Mouse (Mus musculus): ENCODE results near the gene Mlxip. TPM values are rescaled to one million over a fixed set of nuclear protein-coding genes. Genes with fewer than 3 reads are reported as not detected.
A peak's percentile ranks its signal among the peaks of the same experiment; 100 is the strongest.

Mlxip gene
- polyA plus RNA-seq, 1 experiment from 2014 or later: 14.0 TPM

DNA sequence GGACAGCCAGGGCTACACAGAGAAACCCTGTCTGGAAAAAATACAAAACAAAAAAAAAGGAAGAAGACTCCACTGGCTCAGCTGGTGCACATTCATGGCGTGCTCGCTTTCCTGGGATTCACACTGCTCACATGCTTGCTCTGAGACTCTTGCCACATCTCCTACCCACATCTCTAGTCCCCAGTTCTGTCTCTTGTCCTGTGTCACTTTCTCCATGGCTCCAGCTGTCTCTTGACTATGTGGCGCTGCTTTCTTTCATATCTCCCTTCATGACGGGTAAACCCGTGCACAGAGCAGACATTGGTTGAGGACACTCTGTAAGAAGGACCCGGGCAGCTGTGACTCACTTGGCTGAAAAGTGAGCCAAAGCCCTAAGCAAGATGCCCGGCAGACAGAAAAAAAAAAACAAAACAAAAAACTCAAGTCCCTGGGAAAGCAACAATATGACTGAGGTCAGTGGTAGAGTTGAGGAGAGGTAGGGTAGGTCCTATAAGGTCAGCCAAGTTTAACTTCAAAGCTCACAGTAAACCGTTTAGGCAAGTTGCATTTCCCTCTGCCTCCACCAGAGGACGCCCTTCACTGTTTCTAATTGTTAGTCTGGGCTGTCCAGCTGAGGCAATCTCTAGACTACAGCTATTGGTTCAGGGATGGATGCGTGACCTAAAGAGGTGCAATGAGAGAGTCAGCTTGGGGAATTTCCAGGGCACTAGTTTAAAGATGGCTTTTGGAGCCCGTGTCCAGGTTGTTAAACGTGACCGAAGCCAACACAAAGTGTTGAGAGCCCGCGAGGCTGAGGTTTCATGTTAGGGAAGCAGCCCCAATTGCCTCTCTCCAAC lies 17.3 kb upstream of the Mlxip start:
- no peaks in the 10 kb centered on the region for H3K9me3 ChIP-seq (ENCODE audit: control insufficient read depth, low read length)
- no peak overlapping the region for H3K4me3 ChIP-seq (ENCODE audit: low read depth, low read length)
- H3K27ac ChIP-seq (ENCODE audit: low read depth, low read length): no peak overlapping the region
- peaks cover 4% of the 10 kb centered on the region; the same call in 1 of the 2 replicates for H3K4me1 ChIP-seq (replicated peaks; ENCODE audit: control insufficient read depth, insufficient read depth, low read length)
- 71% methylated on average over 15 of the region's 15 CpGs for WGBS
- no peak overlapping the region for H3K9ac ChIP-seq (ENCODE audit: low read depth, low read length)
- ATAC-seq (replicated peaks; ENCODE audit: low FRiP score) (peak; percentile 54; the same call in 1 of the 2 replicates), DNase-seq (ENCODE audit: low spot score) (peak; percentile 64)
- no peak overlapping the region for H3K4me2 ChIP-seq
- H3K27me3 ChIP-seq (replicated peaks; ENCODE audit: control insufficient read depth, insufficient read depth, low read length): peaks cover 4% of the 10 kb centered on the region; the same call in 1 of the 2 replicates
- peaks cover 12% of the 10 kb centered on the region for H3K36me3 ChIP-seq (ENCODE audit: control insufficient read depth, insufficient read depth, low read length)

DNA sequence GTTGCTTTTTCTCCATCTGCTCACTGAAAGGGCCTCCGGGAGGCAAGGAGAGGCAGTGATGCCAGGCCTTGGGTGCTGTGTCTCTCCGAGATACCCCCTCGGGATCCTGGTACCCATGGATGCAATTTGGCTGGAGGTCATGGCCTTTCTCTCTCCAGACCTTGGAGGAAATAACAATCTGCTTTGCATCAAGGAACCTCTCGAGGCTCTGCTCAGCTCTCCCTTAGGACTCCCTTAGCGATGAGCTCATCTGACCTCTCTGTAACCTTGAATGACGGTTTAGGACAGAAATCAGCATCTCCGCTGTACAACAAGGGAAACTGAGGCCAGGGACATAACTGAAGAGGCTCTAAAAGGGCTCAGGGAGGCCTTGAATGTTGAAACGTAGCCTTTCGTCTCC lies 15.9 kb upstream of the Mlxip start:
- WGBS: 67% methylated on average over 9 of the region's 9 CpGs
- no peak overlapping the region for H3K4me3 ChIP-seq (ENCODE audit: low read depth, low read length)
- H3K4me1 ChIP-seq (replicated peaks; ENCODE audit: control insufficient read depth, insufficient read depth, low read length): peaks cover 4% of the 10 kb centered on the region; the same call in 1 of the 2 replicates
- peaks cover 4% of the 10 kb centered on the region; the same call in 1 of the 2 replicates for H3K27me3 ChIP-seq (replicated peaks; ENCODE audit: control insufficient read depth, insufficient read depth, low read length)
- no peak overlapping the region for H3K4me2 ChIP-seq
- no peak overlapping the region for H3K9ac ChIP-seq (ENCODE audit: low read depth, low read length)
- peaks cover 4% of the 10 kb centered on the region; the same call in 1 of the 2 replicates for H3K36me3 ChIP-seq (ENCODE audit: control insufficient read depth, insufficient read depth, low read length)
- no peak for DNase-seq (ENCODE audit: low spot score)
- ATAC-seq (replicated peaks; ENCODE audit: low FRiP score): no peak
- H3K27ac ChIP-seq (ENCODE audit: low read depth, low read length): no peak overlapping the region
- H3K9me3 ChIP-seq (ENCODE audit: control insufficient read depth, low read length): no peaks in the 10 kb centered on the region

DNA sequence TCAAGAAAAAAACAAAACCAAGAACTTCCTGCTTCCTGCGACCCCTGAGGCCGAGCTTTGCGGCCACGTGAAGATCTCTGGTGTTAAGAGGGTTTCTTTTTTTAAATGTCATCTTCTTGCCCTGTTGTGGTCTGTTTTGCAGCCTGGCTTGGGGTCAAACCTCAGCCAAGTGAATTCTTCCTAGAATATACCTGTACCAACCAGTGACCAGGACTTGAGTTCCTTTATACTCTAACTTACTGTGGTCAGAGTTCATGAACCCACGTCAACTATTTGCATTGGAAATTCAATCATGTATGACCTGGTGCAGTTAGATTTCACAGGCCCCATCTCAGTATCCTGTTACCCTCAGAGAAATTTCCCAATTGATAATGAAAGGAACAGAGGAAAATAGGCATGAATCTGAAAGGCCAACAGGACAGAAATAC lies 15.1 kb upstream of the Mlxip start:
- H3K4me1 ChIP-seq (replicated peaks; ENCODE audit: control insufficient read depth, insufficient read depth, low read length): peaks cover 4% of the 10 kb centered on the region; the same call in 1 of the 2 replicates
- no peaks in the 10 kb centered on the region for H3K9me3 ChIP-seq (ENCODE audit: control insufficient read depth, low read length)
- no peak for ATAC-seq (replicated peaks; ENCODE audit: low FRiP score)
- peaks cover 4% of the 10 kb centered on the region; the same call in 1 of the 2 replicates for H3K36me3 ChIP-seq (ENCODE audit: control insufficient read depth, insufficient read depth, low read length)
- no peak overlapping the region for H3K27ac ChIP-seq (ENCODE audit: low read depth, low read length)
- no peak overlapping the region for H3K4me2 ChIP-seq
- WGBS: 45% methylated on average over 5 of the region's 5 CpGs
- H3K4me3 ChIP-seq (ENCODE audit: low read depth, low read length): no peak overlapping the region
- peaks cover 4% of the 10 kb centered on the region; the same call in 1 of the 2 replicates for H3K27me3 ChIP-seq (replicated peaks; ENCODE audit: control insufficient read depth, insufficient read depth, low read length)
- H3K9ac ChIP-seq (ENCODE audit: low read depth, low read length): no peak overlapping the region
- DNase-seq (ENCODE audit: low spot score): no peak

DNA sequence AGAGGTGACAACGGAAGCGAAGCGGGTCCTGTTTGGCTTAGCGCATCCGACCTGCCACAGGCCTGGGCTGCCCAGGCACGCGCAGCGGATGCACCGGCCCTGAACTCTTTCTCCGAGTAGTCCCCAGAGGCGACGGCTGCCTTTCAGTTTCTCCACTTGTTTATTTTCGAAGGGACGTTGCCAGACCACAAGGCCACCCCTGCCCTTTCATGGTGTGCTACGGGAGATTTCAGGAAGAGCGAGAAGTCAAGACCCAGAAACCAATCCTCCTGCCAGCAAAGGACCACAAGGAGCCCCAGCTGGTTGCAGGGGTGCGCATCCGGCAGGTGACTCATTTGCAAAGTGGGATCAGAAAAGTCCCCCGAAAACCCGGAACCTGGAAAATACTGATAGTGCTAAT lies 12.6 kb upstream of the Mlxip start:
- no peak overlapping the region for H3K27ac ChIP-seq (ENCODE audit: low read depth, low read length)
- no peaks in the 10 kb centered on the region for H3K36me3 ChIP-seq (ENCODE audit: control insufficient read depth, insufficient read depth, low read length)
- no peak overlapping the region for H3K9ac ChIP-seq (ENCODE audit: low read depth, low read length)
- peaks cover 4% of the 10 kb centered on the region; the same call in 1 of the 2 replicates for H3K4me1 ChIP-seq (replicated peaks; ENCODE audit: control insufficient read depth, insufficient read depth, low read length)
- H3K4me2 ChIP-seq: peak overlapping the region; percentile 46
- no peaks in the 10 kb centered on the region for H3K9me3 ChIP-seq (ENCODE audit: control insufficient read depth, low read length)
- whole genome bisulfite sequencing: 16% methylated on average over 20 of the region's 20 CpGs
- ATAC-seq (replicated peaks; ENCODE audit: low FRiP score) (no peak), DNase-seq (ENCODE audit: low spot score) (no peak)
- no peak overlapping the region for H3K4me3 ChIP-seq (ENCODE audit: low read depth, low read length)
- peaks cover 4% of the 10 kb centered on the region; the same call in 1 of the 2 replicates for H3K27me3 ChIP-seq (replicated peaks; ENCODE audit: control insufficient read depth, insufficient read depth, low read length)

DNA sequence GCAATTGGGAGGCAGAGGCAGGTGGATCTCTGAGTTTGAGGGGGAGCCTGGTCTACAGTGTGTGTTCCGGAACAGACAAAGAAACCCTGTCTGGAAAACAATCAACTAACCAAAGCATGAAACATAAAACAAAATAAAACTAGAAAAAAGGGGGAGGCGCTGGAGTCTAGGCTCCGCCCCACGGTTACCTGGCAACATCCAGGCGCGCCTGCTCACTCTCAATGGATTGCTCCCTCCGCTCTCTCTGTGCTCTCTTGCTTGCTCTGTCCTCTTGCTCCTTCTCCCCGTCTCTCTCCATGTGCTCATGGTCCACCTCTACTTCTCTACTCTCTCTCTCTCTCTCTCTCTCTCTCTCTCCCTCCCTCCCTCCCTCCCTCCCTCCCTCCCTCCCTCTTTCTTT lies 11.9 kb upstream of the Mlxip start:
- H3K4me1 ChIP-seq (replicated peaks; ENCODE audit: control insufficient read depth, insufficient read depth, low read length): peaks cover 4% of the 10 kb centered on the region; the same call in 1 of the 2 replicates
- H3K27ac ChIP-seq (ENCODE audit: low read depth, low read length): no peak overlapping the region
- no peaks in the 10 kb centered on the region for H3K9me3 ChIP-seq (ENCODE audit: control insufficient read depth, low read length)
- ATAC-seq (replicated peaks; ENCODE audit: low FRiP score): no peak
- H3K4me3 ChIP-seq (ENCODE audit: low read depth, low read length): no peak overlapping the region
- H3K36me3 ChIP-seq (ENCODE audit: control insufficient read depth, insufficient read depth, low read length): no peaks in the 10 kb centered on the region
- no peak for DNase-seq (ENCODE audit: low spot score)
- H3K4me2 ChIP-seq: no peak overlapping the region
- H3K9ac ChIP-seq (ENCODE audit: low read depth, low read length): no peak overlapping the region
- 78% methylated on average over 8 of the region's 8 CpGs for WGBS
- H3K27me3 ChIP-seq (replicated peaks; ENCODE audit: control insufficient read depth, insufficient read depth, low read length): peaks cover 4% of the 10 kb centered on the region; the same call in 1 of the 2 replicates

DNA sequence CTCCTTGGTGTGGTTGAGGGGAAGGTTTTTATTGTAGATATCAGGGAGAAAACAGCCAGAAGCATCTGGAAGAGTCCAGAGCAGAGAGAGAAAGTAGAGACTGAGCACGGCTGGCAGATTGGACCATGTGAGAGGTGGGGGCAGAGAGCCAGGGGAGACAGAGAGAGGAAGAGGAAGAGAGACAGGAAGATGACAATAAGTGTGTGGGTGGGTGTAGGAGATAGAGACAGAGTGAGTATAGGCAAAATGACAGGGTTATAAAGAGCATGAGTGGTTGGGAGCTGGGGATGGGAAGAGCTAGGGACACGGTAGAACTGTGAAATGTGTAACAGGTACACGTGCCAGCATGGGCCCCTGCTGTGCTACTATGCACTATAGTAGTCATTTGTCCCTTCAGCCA lies 6.1 kb upstream of the Mlxip start:
- Histone ChIP-seq H3K27ac (ENCODE audit: low read depth, low read length) (no peak overlapping the region), H3K4me2 (no peak overlapping the region), H3K27me3 (replicated peaks; ENCODE audit: control insufficient read depth, insufficient read depth, low read length) (no peaks in the 10 kb centered on the region), H3K36me3 (ENCODE audit: control insufficient read depth, insufficient read depth, low read length) (no peaks in the 10 kb centered on the region), H3K9me3 (ENCODE audit: control insufficient read depth, low read length) (no peaks in the 10 kb centered on the region), H3K4me1 (replicated peaks; ENCODE audit: control insufficient read depth, insufficient read depth, low read length) (no peaks in the 10 kb centered on the region; the same call in 1 of the 2 replicates), H3K9ac (ENCODE audit: low read depth, low read length) (0 out of 2 replicates have a peak overlapping the region, but pooled peaks have one; percentile 30), H3K4me3 (ENCODE audit: low read depth, low read length) (no peak overlapping the region)
- no peak for ATAC-seq (replicated peaks; ENCODE audit: low FRiP score)
- 23% methylated on average over 3 of the region's 3 CpGs for WGBS
- DNase-seq (ENCODE audit: low spot score): no peak

DNA sequence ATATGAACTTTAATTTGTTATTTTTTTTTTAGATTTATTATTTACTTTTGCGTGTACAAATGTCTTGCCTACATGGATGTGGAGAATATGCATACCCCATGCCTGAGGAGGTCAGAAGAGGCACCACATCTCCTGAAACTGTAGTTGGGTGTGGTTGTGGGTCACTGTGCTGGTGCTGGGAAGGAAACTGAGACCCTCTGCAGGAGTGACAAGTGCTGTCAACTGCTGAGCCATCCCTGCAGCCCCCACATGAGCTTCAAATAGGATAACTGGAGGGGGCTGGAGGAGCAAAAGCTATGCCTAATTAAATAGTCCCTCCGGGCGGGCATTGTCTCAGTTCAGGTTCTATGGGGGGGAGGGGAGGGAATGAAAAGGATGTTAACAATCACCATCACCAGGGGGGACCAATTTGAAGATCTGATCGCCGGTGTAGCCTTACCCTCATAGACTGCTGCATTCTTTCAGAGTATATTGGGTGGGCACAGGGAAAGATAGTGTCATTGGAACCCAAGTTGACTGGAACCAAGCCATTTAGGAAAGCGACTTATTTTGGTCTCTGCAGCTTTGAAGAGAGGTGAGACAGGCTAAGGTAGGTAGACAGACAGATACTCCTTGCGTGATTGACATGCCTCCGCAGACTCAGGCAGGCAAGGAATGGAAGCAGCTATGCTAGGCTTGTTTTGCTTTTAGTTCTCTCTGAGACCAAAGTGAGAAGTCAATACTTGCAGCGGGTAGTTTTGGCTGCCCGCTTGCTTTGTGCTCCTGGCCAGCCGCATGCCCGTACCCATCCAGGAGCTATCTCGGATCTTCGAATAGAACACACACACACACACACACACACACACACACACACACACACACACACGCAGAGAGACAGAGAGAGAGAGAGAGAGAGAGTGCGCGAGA lies 3.8 kb upstream of the Mlxip start:
- WGBS: 15% methylated on average over 16 of the region's 17 CpGs

DNA sequence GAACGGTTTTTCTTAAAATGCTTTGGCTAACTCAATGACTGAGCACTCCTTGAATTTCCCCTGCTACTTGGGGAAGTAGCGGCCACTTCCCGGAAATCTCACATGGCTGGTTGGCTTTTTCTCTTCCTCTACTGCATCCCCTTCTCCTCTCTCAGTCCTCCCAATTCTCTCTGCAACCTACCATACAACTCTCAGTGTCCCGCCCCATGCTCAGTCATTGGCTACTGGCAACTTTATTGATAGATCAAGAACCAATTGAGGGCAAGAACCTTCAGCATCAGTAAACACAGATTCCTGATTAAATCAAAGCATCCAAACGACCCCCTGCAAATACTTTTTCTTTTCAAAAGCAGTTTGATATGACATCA lies 3.2 kb upstream of the Mlxip start:
- H3K27ac ChIP-seq (ENCODE audit: low read depth, low read length): no peak overlapping the region
- H3K4me3 ChIP-seq (ENCODE audit: low read depth, low read length): peak overlapping the region; percentile 43
- no peak overlapping the region; the same call in 1 of the 2 replicates for H3K9ac ChIP-seq (ENCODE audit: low read depth, low read length)
- H3K4me2 ChIP-seq: peak overlapping the region; percentile 70
- H3K9me3 ChIP-seq (ENCODE audit: control insufficient read depth, low read length): no peaks in the 10 kb centered on the region
- H3K27me3 ChIP-seq (replicated peaks; ENCODE audit: control insufficient read depth, insufficient read depth, low read length): no peaks in the 10 kb centered on the region
- DNase-seq (ENCODE audit: low spot score): no peak
- H3K36me3 ChIP-seq (ENCODE audit: control insufficient read depth, insufficient read depth, low read length): no peaks in the 10 kb centered on the region
- ATAC-seq (replicated peaks; ENCODE audit: low FRiP score): no peak
- peaks cover 16% of the 10 kb centered on the region for H3K4me1 ChIP-seq (replicated peaks; ENCODE audit: control insufficient read depth, insufficient read depth, low read length)
- WGBS: 10% methylated on average over 5 of the region's 5 CpGs

More for the DNA sequence above, 3.8 kb upstream of the Mlxip start:
- Histone ChIP-seq H3K4me3 (ENCODE audit: low read depth, low read length) (peak overlapping the region; percentile 43), H3K27ac (ENCODE audit: low read depth, low read length) (no peak overlapping the region), H3K9me3 (ENCODE audit: control insufficient read depth, low read length) (no peaks in the 10 kb centered on the region), H3K4me1 (replicated peaks; ENCODE audit: control insufficient read depth, insufficient read depth, low read length) (peaks cover 9% of the 10 kb centered on the region), H3K4me2 (peak overlapping the region; percentile 70), H3K9ac (ENCODE audit: low read depth, low read length) (peak overlapping the region; percentile 31), H3K27me3 (replicated peaks; ENCODE audit: control insufficient read depth, insufficient read depth, low read length) (no peaks in the 10 kb centered on the region), H3K36me3 (ENCODE audit: control insufficient read depth, insufficient read depth, low read length) (no peaks in the 10 kb centered on the region)
- ATAC-seq (replicated peaks; ENCODE audit: low FRiP score) (no peak), DNase-seq (ENCODE audit: low spot score) (no peak)
